Mouse (Mus musculus) brain, embryonic 14.5 days (tissue): ENCODE measurements at regions not wholly inside any gene's neighbourhood (a gene's known extent, or its start where the extent isn't known, plus 50 kb on each side); places are given as distances from the start of the nearest gene placed in this dataset.

ENCODE experiments used
- CTCF ChIP-seq: fragments of 200-500 bp; IDR thresholded peaks from 2 replicates; pipeline ENCODE4 v1.5.1; 2012; ENCODE audit warnings: inconsistent platforms, mild to moderate bottlenecking, moderate library complexity, borderline replicate concordance; ENCODE audit not compliant: insufficient read depth, insufficient read length; ENCODE audit errors: extremely low read depth
- POLR2A ChIP-seq: fragments of 200-500 bp; IDR thresholded peaks from 2 replicates; pipeline ENCODE4 v1.6.1; 2012; ENCODE audit warnings: mild to moderate bottlenecking, inconsistent platforms, borderline replicate concordance; ENCODE audit not compliant: poor library complexity, insufficient read depth, insufficient read length, severe bottlenecking; ENCODE audit errors: extremely low read depth

GRCm38 (mm10) chr11:40371696-40372095, 323.3 kb downstream of the Mat2b start:
- TF ChIP-seq CTCF = no peak
- no peak for TF ChIP-seq POLR2A
